Mouse (Mus musculus): ENCODE results near the gene Ptgis. TPM values are rescaled to one million over a fixed set of nuclear protein-coding genes. Genes with fewer than 3 reads are reported as not detected.
A peak's percentile ranks its signal among the peaks of the same experiment; 100 is the strongest.

Ptgis gene
- polyA plus RNA-seq, 1 experiment from 2014 or later, result 26.6 TPM

DNA sequence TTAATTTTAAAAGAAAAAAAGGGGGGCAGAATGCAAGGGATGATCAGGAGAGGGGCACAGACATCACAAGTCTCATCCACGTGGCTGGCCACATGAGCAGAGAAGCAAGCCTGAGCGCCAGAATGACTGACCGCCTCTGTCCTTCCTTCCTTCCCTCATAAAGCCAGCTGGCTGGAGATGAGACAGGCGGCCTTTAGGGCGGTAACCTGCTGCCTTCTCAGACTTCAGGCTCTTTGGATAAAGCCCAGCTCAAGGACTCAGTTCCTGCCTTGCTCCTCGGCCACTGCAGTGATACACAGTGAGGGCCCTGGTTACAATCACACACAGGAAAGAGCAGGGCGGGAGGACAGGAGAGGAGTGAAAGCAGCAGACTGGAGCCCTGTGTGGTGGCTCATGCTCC is 13.8 kb upstream of the Ptgis start:
- 0 out of 2 replicates have a peak, but pooled peaks have one; percentile 50 for ATAC-seq (ENCODE audit: insufficient number of reproducible peaks, insufficient read depth, low FRiP score, low read depth)
- 53% methylated on average over 7 of the region's 7 CpGs for WGBS
- no peak overlapping the region for H3K4me3 ChIP-seq (ENCODE audit: low read depth, low read length)
- H3K4me2 ChIP-seq (replicated peaks; ENCODE audit: low read depth, low read length), result no peak overlapping the region
- no peaks in the 10 kb centered on the region for H3K9me3 ChIP-seq (ENCODE audit: control insufficient read depth, low read depth, low read length)
- no peaks in the 10 kb centered on the region for H3K36me3 ChIP-seq (ENCODE audit: control insufficient read depth, insufficient read depth, low read length)
- H3K9ac ChIP-seq (replicated peaks; ENCODE audit: low read depth, low read length), result no peak overlapping the region
- H3K27ac ChIP-seq (ENCODE audit: low read length), result peak overlapping the region; percentile 39; the same call in 1 of the 2 replicates
- H3K27me3 ChIP-seq (ENCODE audit: control insufficient read depth, insufficient read depth, low read length), result no peaks in the 10 kb centered on the region
- H3K4me1 ChIP-seq (ENCODE audit: control insufficient read depth, insufficient read depth, low read length), result peaks cover 30% of the 10 kb centered on the region

DNA sequence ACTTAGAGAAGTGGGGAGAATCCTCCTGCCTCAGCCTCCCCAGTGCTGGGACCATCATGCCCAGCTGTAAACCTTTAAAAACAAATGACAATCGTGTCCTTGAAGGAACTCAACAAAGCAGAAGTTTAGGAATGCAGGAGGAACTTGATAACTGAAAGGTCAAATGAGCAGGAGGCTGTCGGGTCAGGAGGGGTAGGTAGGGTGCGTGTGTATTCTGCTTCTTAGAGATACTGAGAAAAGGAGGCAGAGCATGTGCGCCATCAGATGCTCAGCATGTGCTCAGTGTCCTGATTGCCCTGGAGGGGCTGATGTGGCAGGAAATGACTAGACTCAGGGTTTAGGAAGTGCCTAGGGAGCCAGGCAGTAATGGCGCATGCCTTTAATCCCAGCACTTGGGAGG is 13.1 kb upstream of the Ptgis start:
- no peaks in the 10 kb centered on the region for H3K27me3 ChIP-seq (ENCODE audit: control insufficient read depth, insufficient read depth, low read length)
- H3K27ac ChIP-seq (ENCODE audit: low read length), result no peak overlapping the region
- H3K4me2 ChIP-seq (replicated peaks; ENCODE audit: low read depth, low read length), result no peak overlapping the region
- H3K4me3 ChIP-seq (ENCODE audit: low read depth, low read length), result no peak overlapping the region
- no peak overlapping the region for H3K9ac ChIP-seq (replicated peaks; ENCODE audit: low read depth, low read length)
- H3K36me3 ChIP-seq (ENCODE audit: control insufficient read depth, insufficient read depth, low read length), result no peaks in the 10 kb centered on the region
- 78% methylated on average over 5 of the region's 5 CpGs for WGBS
- H3K4me1 ChIP-seq (ENCODE audit: control insufficient read depth, insufficient read depth, low read length), result peaks cover 30% of the 10 kb centered on the region
- ATAC-seq (ENCODE audit: insufficient number of reproducible peaks, insufficient read depth, low FRiP score, low read depth), result no peak
- no peaks in the 10 kb centered on the region for H3K9me3 ChIP-seq (ENCODE audit: control insufficient read depth, low read depth, low read length)

DNA sequence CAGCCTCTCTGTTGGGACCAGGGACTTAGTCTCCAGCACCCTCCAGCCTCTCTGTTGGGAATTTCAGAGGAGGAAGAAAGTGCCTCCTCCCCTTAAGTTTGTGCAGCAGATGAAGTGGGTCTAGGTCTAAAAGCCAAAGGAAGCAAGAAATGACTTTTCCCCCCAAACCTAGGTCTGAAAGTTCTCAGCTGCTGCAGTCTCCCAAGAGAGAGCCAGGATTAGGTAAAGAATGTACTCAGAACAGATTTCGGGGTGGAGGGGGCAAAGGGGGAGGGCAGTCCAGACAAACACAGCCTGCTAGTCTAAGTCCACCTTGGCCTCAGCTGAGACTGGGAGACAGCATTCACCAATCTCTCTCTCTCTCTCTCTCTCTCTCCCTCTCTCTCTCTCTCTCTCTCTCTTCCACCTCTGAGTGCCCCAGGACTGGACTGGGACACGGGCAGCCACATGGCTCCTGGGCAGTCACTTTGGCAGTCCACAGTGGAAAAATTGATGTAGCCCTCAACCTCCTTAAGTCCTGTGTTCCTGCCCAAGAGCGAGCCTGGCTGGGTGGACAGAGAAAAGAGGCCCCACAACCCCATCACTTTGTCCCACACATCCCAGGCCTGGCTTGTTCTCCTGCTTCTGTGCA is 11.8 kb upstream of the Ptgis start:
- Histone ChIP-seq H3K27ac (ENCODE audit: low read length) (peak overlapping the region; percentile 66; the same call in 1 of the 2 replicates), H3K9me3 (ENCODE audit: control insufficient read depth, low read depth, low read length) (no peaks in the 10 kb centered on the region), H3K9ac (replicated peaks; ENCODE audit: low read depth, low read length) (no peak overlapping the region), H3K36me3 (ENCODE audit: control insufficient read depth, insufficient read depth, low read length) (no peaks in the 10 kb centered on the region), H3K4me2 (replicated peaks; ENCODE audit: low read depth, low read length) (no peak overlapping the region), H3K4me1 (ENCODE audit: control insufficient read depth, insufficient read depth, low read length) (peaks cover 30% of the 10 kb centered on the region), H3K4me3 (ENCODE audit: low read depth, low read length) (no peak overlapping the region), H3K27me3 (ENCODE audit: control insufficient read depth, insufficient read depth, low read length) (no peaks in the 10 kb centered on the region)
- 27% methylated on average over 2 of the region's 3 CpGs for WGBS
- no peak for ATAC-seq (ENCODE audit: insufficient number of reproducible peaks, insufficient read depth, low FRiP score, low read depth)

DNA sequence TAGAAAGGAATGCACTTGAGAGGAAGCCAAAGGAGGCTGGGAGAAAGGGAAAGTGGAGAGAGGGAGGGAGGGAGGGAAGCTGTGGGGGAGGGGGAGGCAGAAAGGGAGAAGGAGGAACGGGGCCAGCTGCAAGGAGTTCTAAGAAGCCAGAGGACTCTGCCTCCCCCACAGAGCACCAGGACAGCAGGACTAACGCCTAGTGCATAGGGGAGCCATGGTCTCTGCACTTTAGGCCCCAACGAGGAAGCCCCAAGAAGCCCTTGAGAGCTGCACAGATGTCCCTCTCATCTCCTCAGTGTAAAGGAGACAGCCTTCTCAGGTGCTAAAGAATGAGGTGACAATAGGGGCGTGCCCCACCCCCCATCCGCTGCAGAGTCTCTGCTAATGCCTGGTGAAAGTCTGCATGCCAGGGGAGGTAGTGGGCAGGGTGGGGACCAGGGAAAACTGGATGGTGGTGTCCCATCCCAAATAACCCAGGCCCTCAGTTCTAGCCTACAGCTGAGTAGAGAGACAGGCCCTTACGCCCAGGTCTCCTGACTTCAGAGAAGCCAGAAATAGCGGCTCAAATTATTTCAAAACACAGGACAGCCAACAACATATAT is 10.4 kb upstream of the Ptgis start:
- no peak overlapping the region for H3K9ac ChIP-seq (replicated peaks; ENCODE audit: low read depth, low read length)
- H3K27me3 ChIP-seq (ENCODE audit: control insufficient read depth, insufficient read depth, low read length), result no peaks in the 10 kb centered on the region
- peaks cover 30% of the 10 kb centered on the region for H3K4me1 ChIP-seq (ENCODE audit: control insufficient read depth, insufficient read depth, low read length)
- H3K4me2 ChIP-seq (replicated peaks; ENCODE audit: low read depth, low read length), result 0 out of 2 replicates have a peak overlapping the region, but pooled peaks have one; percentile 2
- no peaks in the 10 kb centered on the region for H3K36me3 ChIP-seq (ENCODE audit: control insufficient read depth, insufficient read depth, low read length)
- ATAC-seq (ENCODE audit: insufficient number of reproducible peaks, insufficient read depth, low FRiP score, low read depth), result no peak
- 19% methylated on average over 7 of the region's 7 CpGs for WGBS
- no peak overlapping the region for H3K4me3 ChIP-seq (ENCODE audit: low read depth, low read length)
- H3K9me3 ChIP-seq (ENCODE audit: control insufficient read depth, low read depth, low read length), result no peaks in the 10 kb centered on the region
- peak overlapping the region; percentile 59; the same call in 1 of the 2 replicates for H3K27ac ChIP-seq (ENCODE audit: low read length)

DNA sequence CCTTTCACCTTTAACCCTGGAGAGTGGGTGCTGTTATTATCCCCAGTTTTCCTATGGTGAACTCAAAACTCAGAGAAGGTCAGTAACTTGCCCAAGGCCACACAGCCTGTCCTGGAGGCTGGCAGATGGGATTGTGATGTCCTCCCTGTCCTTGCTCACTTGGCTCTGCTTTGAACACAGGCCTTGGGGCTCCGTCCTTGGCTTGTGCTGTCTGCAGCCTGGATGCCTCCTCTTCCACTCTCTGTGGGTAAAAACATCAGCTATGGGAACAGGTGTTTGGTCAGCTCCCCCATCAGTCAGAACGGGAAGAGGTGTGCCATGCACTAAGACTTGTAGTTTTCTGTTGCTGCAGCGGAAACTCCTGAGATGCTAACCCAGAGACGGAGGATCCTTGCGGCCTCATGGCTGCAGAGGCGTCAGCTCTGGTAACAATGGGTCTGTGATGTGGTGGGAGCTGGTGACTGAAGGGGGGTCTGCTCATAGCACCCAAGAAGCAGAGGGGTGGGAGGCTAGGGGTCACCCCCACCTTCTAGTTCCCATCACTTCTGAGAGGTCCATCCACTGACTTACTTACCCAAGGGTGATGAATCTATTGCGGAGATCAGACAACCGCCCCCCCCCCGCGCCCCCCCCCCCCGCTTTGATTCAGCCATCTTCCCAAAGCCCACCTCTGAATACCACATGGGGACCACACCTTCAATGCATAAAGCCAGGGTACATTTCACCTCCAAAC is 9.8 kb upstream of the Ptgis start:
- Histone ChIP-seq H3K9ac (replicated peaks; ENCODE audit: low read depth, low read length) (no peak overlapping the region; the same call in 1 of the 2 replicates), H3K27me3 (ENCODE audit: control insufficient read depth, insufficient read depth, low read length) (no peaks in the 10 kb centered on the region), H3K9me3 (ENCODE audit: control insufficient read depth, low read depth, low read length) (no peaks in the 10 kb centered on the region), H3K27ac (ENCODE audit: low read length) (peak overlapping the region; percentile 76; the same call in 1 of the 2 replicates), H3K36me3 (ENCODE audit: control insufficient read depth, insufficient read depth, low read length) (no peaks in the 10 kb centered on the region), H3K4me1 (ENCODE audit: control insufficient read depth, insufficient read depth, low read length) (peaks cover 30% of the 10 kb centered on the region), H3K4me2 (replicated peaks; ENCODE audit: low read depth, low read length) (0 out of 2 replicates have a peak overlapping the region, but pooled peaks have one; percentile 4), H3K4me3 (ENCODE audit: low read depth, low read length) (no peak overlapping the region)
- no peak for ATAC-seq (ENCODE audit: insufficient number of reproducible peaks, insufficient read depth, low FRiP score, low read depth)
- 41% methylated on average over 7 of the region's 11 CpGs for WGBS

DNA sequence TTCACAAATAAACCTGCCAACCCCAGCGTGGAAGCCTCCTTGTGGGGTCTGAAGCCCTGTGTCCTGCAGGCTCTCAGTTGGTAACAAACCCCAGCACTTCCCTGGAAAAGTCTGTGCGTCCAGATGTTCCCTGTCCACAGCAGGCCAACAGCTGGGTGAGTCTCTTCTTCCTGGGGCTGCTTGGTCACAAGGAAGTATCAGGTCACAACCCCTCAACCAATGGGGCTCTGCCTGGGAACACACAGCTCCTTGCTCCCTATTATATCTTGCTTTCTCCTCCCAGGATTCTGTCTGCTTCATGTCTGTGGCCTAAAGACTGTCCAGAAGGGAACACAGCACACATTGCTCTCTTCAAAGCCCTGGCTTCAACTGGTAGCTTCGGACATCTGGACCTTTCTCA is 9.2 kb upstream of the Ptgis start:
- Histone ChIP-seq H3K4me3 (ENCODE audit: low read depth, low read length) (no peak overlapping the region), H3K9ac (replicated peaks; ENCODE audit: low read depth, low read length) (no peak overlapping the region; the same call in 1 of the 2 replicates), H3K36me3 (ENCODE audit: control insufficient read depth, insufficient read depth, low read length) (no peaks in the 10 kb centered on the region), H3K4me1 (ENCODE audit: control insufficient read depth, insufficient read depth, low read length) (peaks cover 30% of the 10 kb centered on the region), H3K27me3 (ENCODE audit: control insufficient read depth, insufficient read depth, low read length) (no peaks in the 10 kb centered on the region), H3K4me2 (replicated peaks; ENCODE audit: low read depth, low read length) (0 out of 2 replicates have a peak overlapping the region, but pooled peaks have one; percentile 4), H3K27ac (ENCODE audit: low read length) (peak overlapping the region; percentile 76; the same call in 1 of the 2 replicates), H3K9me3 (ENCODE audit: control insufficient read depth, low read depth, low read length) (peaks cover 3% of the 10 kb centered on the region; the same call in 1 of the 2 replicates)
- ATAC-seq (ENCODE audit: insufficient number of reproducible peaks, insufficient read depth, low FRiP score, low read depth), result peak; percentile 35; the same call in 1 of the 2 replicates
- WGBS, result 37% methylated on average over 3 of the region's 3 CpGs

DNA sequence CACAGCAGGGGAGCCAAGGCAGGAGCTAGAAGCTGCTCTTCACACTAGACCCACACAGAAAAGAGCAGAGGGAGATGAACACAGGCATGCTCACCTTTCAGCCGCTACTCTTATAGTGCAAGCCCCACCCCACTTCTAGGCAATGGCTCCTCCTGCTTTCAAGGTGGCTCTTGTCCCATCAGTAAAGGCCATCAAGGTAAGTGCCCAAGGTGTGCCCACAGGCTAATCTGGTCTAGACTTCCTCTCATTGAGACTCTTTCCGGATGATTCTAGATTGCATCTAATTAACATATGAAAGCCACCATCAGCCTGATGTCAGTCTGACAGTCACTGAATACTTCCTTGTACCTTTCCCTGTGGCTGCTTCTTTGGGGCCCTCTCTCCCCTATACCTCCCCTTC is 7.4 kb upstream of the Ptgis start:
- Histone ChIP-seq H3K4me2 (replicated peaks; ENCODE audit: low read depth, low read length) (no peak overlapping the region), H3K27ac (ENCODE audit: low read length) (no peak overlapping the region), H3K9me3 (ENCODE audit: control insufficient read depth, low read depth, low read length) (peaks cover 3% of the 10 kb centered on the region; the same call in 1 of the 2 replicates), H3K4me3 (ENCODE audit: low read depth, low read length) (no peak overlapping the region), H3K4me1 (ENCODE audit: control insufficient read depth, insufficient read depth, low read length) (peaks cover 29% of the 10 kb centered on the region), H3K27me3 (ENCODE audit: control insufficient read depth, insufficient read depth, low read length) (no peaks in the 10 kb centered on the region), H3K9ac (replicated peaks; ENCODE audit: low read depth, low read length) (no peak overlapping the region), H3K36me3 (ENCODE audit: control insufficient read depth, insufficient read depth, low read length) (no peaks in the 10 kb centered on the region)
- ATAC-seq (ENCODE audit: insufficient number of reproducible peaks, insufficient read depth, low FRiP score, low read depth), result no peak
- 45% methylated on average over 2 of the region's 2 CpGs for WGBS

DNA sequence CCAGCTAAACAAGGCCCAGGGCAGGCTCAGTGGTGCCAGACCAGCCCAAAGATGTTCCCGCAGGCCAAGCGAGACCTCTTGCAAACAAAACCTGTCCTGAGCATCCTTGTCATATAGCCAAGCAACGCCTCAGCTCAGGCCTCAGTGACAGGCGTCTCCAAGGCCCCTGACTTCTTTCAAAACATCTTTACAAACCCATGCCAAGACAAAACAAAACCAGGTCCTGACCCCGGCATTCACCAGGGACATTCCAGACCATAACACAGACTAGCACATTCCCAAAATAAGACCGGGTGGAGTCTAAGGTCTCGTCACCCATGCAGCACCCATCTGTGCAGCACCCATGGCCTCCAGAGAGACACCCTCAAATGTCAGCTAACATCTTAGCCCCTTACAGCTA is 6.3 kb upstream of the Ptgis start:
- Histone ChIP-seq H3K4me1 (ENCODE audit: control insufficient read depth, insufficient read depth, low read length) (peaks cover 17% of the 10 kb centered on the region), H3K27me3 (ENCODE audit: control insufficient read depth, insufficient read depth, low read length) (no peaks in the 10 kb centered on the region), H3K4me2 (replicated peaks; ENCODE audit: low read depth, low read length) (no peak overlapping the region), H3K9me3 (ENCODE audit: control insufficient read depth, low read depth, low read length) (peaks cover 3% of the 10 kb centered on the region; the same call in 1 of the 2 replicates), H3K4me3 (ENCODE audit: low read depth, low read length) (no peak overlapping the region), H3K27ac (ENCODE audit: low read length) (no peak overlapping the region), H3K9ac (replicated peaks; ENCODE audit: low read depth, low read length) (no peak overlapping the region), H3K36me3 (ENCODE audit: control insufficient read depth, insufficient read depth, low read length) (no peaks in the 10 kb centered on the region)
- ATAC-seq (ENCODE audit: insufficient number of reproducible peaks, insufficient read depth, low FRiP score, low read depth), result no peak
- 79% methylated on average over 7 of the region's 7 CpGs for WGBS
